Mouse (Mus musculus): ENCODE measurements at regions not wholly inside any gene's neighbourhood (a gene's known extent, or its start where the extent isn't known, plus 50 kb on each side); places are given as distances from the start of the nearest gene placed in this dataset.
A peak's percentile ranks its signal among the peaks of the same experiment; 100 is the strongest.
"Not testable (repeated sequence)": the region's sequence is repeated elsewhere in the genome, so short reads cannot be mapped to it uniquely, and the experiment has no call there.

- 72% methylated on average over 2 of the region's 2 CpGs for WGBS
- H3K27ac ChIP-seq (replicated peaks; ENCODE audit: low read depth, low read length), result no peak overlapping the region
- no peak for ATAC-seq (ENCODE audit: insufficient number of reproducible peaks, low FRiP score, low TSS enrichment, low read depth)
These were observed 393.7 kb upstream of the Impg1 start for GRCm38 (mm10) chr9:80858998-80859397.

GRCm38 (mm10) chr9:80848190-80848589 lies 382.9 kb upstream of the Impg1 start:
- WGBS, result 74% methylated on average over 3 of the region's 3 CpGs
- H3K9ac ChIP-seq (ENCODE audit: low read length), result no peak overlapping the region
- no peak for DNase-seq (ENCODE audit: low spot score)
- no peaks in the 10 kb centered on the region for H3K27me3 ChIP-seq (ENCODE audit: control insufficient read depth, insufficient read depth, low read length)
- no peaks in the 10 kb centered on the region for H3K4me1 ChIP-seq (ENCODE audit: control insufficient read depth, insufficient read depth, low read length)
- no peak overlapping the region for H3K4me2 ChIP-seq (ENCODE audit: low read depth, severe bottlenecking)
- no peaks in the 10 kb centered on the region for H3K9me3 ChIP-seq (ENCODE audit: control insufficient read depth, low read length)
- H3K36me3 ChIP-seq (ENCODE audit: control insufficient read depth, insufficient read depth, low read length), result no peaks in the 10 kb centered on the region
- H3K27ac ChIP-seq (replicated peaks; ENCODE audit: low read depth, low read length), result no peak overlapping the region
- ATAC-seq (ENCODE audit: insufficient number of reproducible peaks, low FRiP score, low TSS enrichment, low read depth), result no peak
- no peak overlapping the region for H3K4me3 ChIP-seq (ENCODE audit: low read depth, low read length)

More at GRCm38 (mm10) chr9:80858998-80859397, 393.7 kb upstream of the Impg1 start:
- no peak overlapping the region for H3K9ac ChIP-seq (ENCODE audit: low read length)
- H3K4me3 ChIP-seq (ENCODE audit: low read depth, low read length), result no peak overlapping the region
- no peak overlapping the region for H3K4me2 ChIP-seq (ENCODE audit: low read depth, severe bottlenecking)
- no peaks in the 10 kb centered on the region for H3K27me3 ChIP-seq (ENCODE audit: control insufficient read depth, insufficient read depth, low read length)
- no peaks in the 10 kb centered on the region for H3K36me3 ChIP-seq (ENCODE audit: control insufficient read depth, insufficient read depth, low read length)
- H3K4me1 ChIP-seq (ENCODE audit: control insufficient read depth, insufficient read depth, low read length), result no peaks in the 10 kb centered on the region
- no peaks in the 10 kb centered on the region for H3K9me3 ChIP-seq (ENCODE audit: control insufficient read depth, low read length)
- no peak for DNase-seq (ENCODE audit: low spot score)

- H3K9me3 ChIP-seq (ENCODE audit: control insufficient read depth, low read length), result no peaks in the 10 kb centered on the region
These were observed 367.5 kb upstream of the Impg1 start for GRCm38 (mm10) chr9:80832808-80833207.

GRCm38 (mm10) chr9:80825346-80825745 lies 360.1 kb upstream of the Impg1 start:
- no peak for DNase-seq (ENCODE audit: low spot score)

More at GRCm38 (mm10) chr9:80832808-80833207, 367.5 kb upstream of the Impg1 start:
- H3K9ac ChIP-seq (ENCODE audit: low read length), result no peak overlapping the region
- no peak overlapping the region for H3K27ac ChIP-seq (replicated peaks; ENCODE audit: low read depth, low read length)
- ATAC-seq (ENCODE audit: insufficient number of reproducible peaks, low FRiP score, low TSS enrichment, low read depth) (no peak), DNase-seq (ENCODE audit: low spot score) (no peak)
- 84% methylated on average over 2 of the region's 2 CpGs for WGBS
- H3K36me3 ChIP-seq (ENCODE audit: control insufficient read depth, insufficient read depth, low read length), result no peaks in the 10 kb centered on the region
- no peak overlapping the region for H3K4me3 ChIP-seq (ENCODE audit: low read depth, low read length)
- no peaks in the 10 kb centered on the region for H3K4me1 ChIP-seq (ENCODE audit: control insufficient read depth, insufficient read depth, low read length)
- no peaks in the 10 kb centered on the region for H3K27me3 ChIP-seq (ENCODE audit: control insufficient read depth, insufficient read depth, low read length)
- no peak overlapping the region for H3K4me2 ChIP-seq (ENCODE audit: low read depth, severe bottlenecking)

GRCm38 (mm10) chr9:80820066-80820465 lies 354.8 kb upstream of the Impg1 start:
- DNase-seq (ENCODE audit: low spot score) (no peak), ATAC-seq (ENCODE audit: insufficient number of reproducible peaks, low FRiP score, low TSS enrichment, low read depth) (no peak)
- Histone ChIP-seq H3K4me3 (ENCODE audit: low read depth, low read length) (no peak overlapping the region), H3K9ac (ENCODE audit: low read length) (no peak overlapping the region), H3K36me3 (ENCODE audit: control insufficient read depth, insufficient read depth, low read length) (no peaks in the 10 kb centered on the region), H3K27ac (replicated peaks; ENCODE audit: low read depth, low read length) (no peak overlapping the region), H3K9me3 (ENCODE audit: control insufficient read depth, low read length) (no peaks in the 10 kb centered on the region), H3K27me3 (ENCODE audit: control insufficient read depth, insufficient read depth, low read length) (no peaks in the 10 kb centered on the region), H3K4me2 (ENCODE audit: low read depth, severe bottlenecking) (no peak overlapping the region), H3K4me1 (ENCODE audit: control insufficient read depth, insufficient read depth, low read length) (no peaks in the 10 kb centered on the region)
- 89% methylated on average over 3 of the region's 3 CpGs for whole genome bisulfite sequencing

More at GRCm38 (mm10) chr9:80825346-80825745, 360.1 kb upstream of the Impg1 start:
- WGBS, result 55% methylated on average over 1 of the region's 1 CpGs
- Histone ChIP-seq H3K4me2 (ENCODE audit: low read depth, severe bottlenecking) (no peak overlapping the region), H3K9me3 (ENCODE audit: control insufficient read depth, low read length) (no peaks in the 10 kb centered on the region), H3K27me3 (ENCODE audit: control insufficient read depth, insufficient read depth, low read length) (no peaks in the 10 kb centered on the region), H3K4me1 (ENCODE audit: control insufficient read depth, insufficient read depth, low read length) (no peaks in the 10 kb centered on the region), H3K36me3 (ENCODE audit: control insufficient read depth, insufficient read depth, low read length) (no peaks in the 10 kb centered on the region), H3K27ac (replicated peaks; ENCODE audit: low read depth, low read length) (no peak overlapping the region), H3K4me3 (ENCODE audit: low read depth, low read length) (no peak overlapping the region), H3K9ac (ENCODE audit: low read length) (no peak overlapping the region)
- no peak for ATAC-seq (ENCODE audit: insufficient number of reproducible peaks, low FRiP score, low TSS enrichment, low read depth)

- Histone ChIP-seq H3K27ac (replicated peaks; ENCODE audit: low read depth, low read length) (no peak overlapping the region), H3K9me3 (ENCODE audit: control insufficient read depth, low read length) (no peaks in the 10 kb centered on the region), H3K9ac (ENCODE audit: low read length) (no peak overlapping the region), H3K4me3 (ENCODE audit: low read depth, low read length) (no peak overlapping the region), H3K4me2 (ENCODE audit: low read depth, severe bottlenecking) (no peak overlapping the region), H3K36me3 (ENCODE audit: control insufficient read depth, insufficient read depth, low read length) (no peaks in the 10 kb centered on the region), H3K27me3 (ENCODE audit: control insufficient read depth, insufficient read depth, low read length) (no peaks in the 10 kb centered on the region), H3K4me1 (ENCODE audit: control insufficient read depth, insufficient read depth, low read length) (no peaks in the 10 kb centered on the region)
- 77% methylated on average over 1 of the region's 1 CpGs for WGBS
- DNase-seq (ENCODE audit: low spot score) (no peak), ATAC-seq (ENCODE audit: insufficient number of reproducible peaks, low FRiP score, low TSS enrichment, low read depth) (no peak)
These were observed 353.8 kb upstream of the Impg1 start for GRCm38 (mm10) chr9:80819070-80819469.

GRCm38 (mm10) chr9:80813921-80814320 lies 348.6 kb upstream of the Impg1 start:
- not testable (repeated sequence) for H3K27ac ChIP-seq (replicated peaks; ENCODE audit: low read depth, low read length); H3K4me3 ChIP-seq (ENCODE audit: low read depth, low read length); H3K4me2 ChIP-seq (ENCODE audit: low read depth, severe bottlenecking); H3K36me3 ChIP-seq (ENCODE audit: control insufficient read depth, insufficient read depth, low read length); ATAC-seq (ENCODE audit: insufficient number of reproducible peaks, low FRiP score, low TSS enrichment, low read depth); H3K9me3 ChIP-seq (ENCODE audit: control insufficient read depth, low read length); H3K4me1 ChIP-seq (ENCODE audit: control insufficient read depth, insufficient read depth, low read length); H3K27me3 ChIP-seq (ENCODE audit: control insufficient read depth, insufficient read depth, low read length); H3K9ac ChIP-seq (ENCODE audit: low read length)
- peak; percentile 25 for DNase-seq (ENCODE audit: low spot score)
- WGBS, result 46% methylated on average over 6 of the region's 6 CpGs

- Histone ChIP-seq H3K4me2 (ENCODE audit: low read depth, severe bottlenecking) (no peak overlapping the region), H3K9me3 (ENCODE audit: control insufficient read depth, low read length) (no peaks in the 10 kb centered on the region), H3K9ac (ENCODE audit: low read length) (no peak overlapping the region), H3K27me3 (ENCODE audit: control insufficient read depth, insufficient read depth, low read length) (no peaks in the 10 kb centered on the region), H3K4me3 (ENCODE audit: low read depth, low read length) (no peak overlapping the region), H3K27ac (replicated peaks; ENCODE audit: low read depth, low read length) (no peak overlapping the region), H3K36me3 (ENCODE audit: control insufficient read depth, insufficient read depth, low read length) (no peaks in the 10 kb centered on the region), H3K4me1 (ENCODE audit: control insufficient read depth, insufficient read depth, low read length) (no peaks in the 10 kb centered on the region)
- WGBS, result 83% methylated on average over 3 of the region's 3 CpGs
- DNase-seq (ENCODE audit: low spot score) (no peak), ATAC-seq (ENCODE audit: insufficient number of reproducible peaks, low FRiP score, low TSS enrichment, low read depth) (no peak)
These were observed 326.2 kb upstream of the Impg1 start for GRCm38 (mm10) chr9:80791523-80791922.

GRCm38 (mm10) chr9:80774541-80774940 lies 309.3 kb upstream of the Impg1 start:
- ATAC-seq (ENCODE audit: insufficient number of reproducible peaks, low FRiP score, low TSS enrichment, low read depth) (no peak), DNase-seq (ENCODE audit: low spot score) (no peak)
- WGBS, result 67% methylated on average over 1 of the region's 1 CpGs
- Histone ChIP-seq H3K36me3 (ENCODE audit: control insufficient read depth, insufficient read depth, low read length) (no peaks in the 10 kb centered on the region), H3K4me3 (ENCODE audit: low read depth, low read length) (no peak overlapping the region), H3K9me3 (ENCODE audit: control insufficient read depth, low read length) (no peaks in the 10 kb centered on the region), H3K9ac (ENCODE audit: low read length) (no peak overlapping the region), H3K27ac (replicated peaks; ENCODE audit: low read depth, low read length) (no peak overlapping the region), H3K4me2 (ENCODE audit: low read depth, severe bottlenecking) (no peak overlapping the region), H3K27me3 (ENCODE audit: control insufficient read depth, insufficient read depth, low read length) (no peaks in the 10 kb centered on the region), H3K4me1 (ENCODE audit: control insufficient read depth, insufficient read depth, low read length) (no peaks in the 10 kb centered on the region)

Measured in limb, embryonic 11.5 days (tissue).